Mouse (Mus musculus) myocyte (in vitro differentiated cells): Measurements from ENCODE around the gene Heatr4.

ENCODE experiments used
- MAX ChIP-seq: IDR thresholded peaks from one replicate; pipeline ENCODE4 v1.6.1; 2011; ENCODE audit warnings: low read depth, mild to moderate bottlenecking, control low read depth
- MYOG ChIP-seq, 3 experiments: IDR thresholded peaks; one replicate each; pipeline ENCODE4 v1.6.1; 2011; ENCODE audit warnings: control low read depth in 2 of 3, low read depth in 2 of 3, mild to moderate bottlenecking in 2 of 3; ENCODE audit not compliant: insufficient read length in 2 of 3, control insufficient read depth in 1 of 3, insufficient read depth in 1 of 3
- USF1 ChIP-seq: IDR thresholded peaks from one replicate; pipeline ENCODE4 v1.6.1; 2011; ENCODE audit warnings: low read depth, mild to moderate bottlenecking, control low read depth, moderate library complexity

DNA sequence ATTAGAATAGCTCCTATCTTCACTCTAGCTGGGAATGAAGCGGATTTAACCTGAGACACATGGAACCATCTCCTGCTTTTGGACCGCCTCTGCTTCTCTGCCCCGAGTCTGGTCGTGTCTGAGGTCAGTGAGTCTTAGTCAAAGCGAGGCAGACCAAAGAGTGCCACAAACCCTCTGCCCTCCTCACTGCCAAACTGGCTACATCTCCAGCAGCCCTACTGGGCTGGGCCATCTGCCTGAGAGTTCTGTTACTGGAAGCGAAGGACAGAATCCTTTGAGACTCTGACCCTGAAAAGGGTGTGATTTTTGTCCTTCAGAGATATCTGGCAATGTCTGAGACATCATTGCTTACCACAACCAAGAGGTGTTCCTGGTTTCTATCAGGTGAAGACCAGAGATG is 5.8 kb downstream of the Heatr4 start:
- no peak for TF ChIP-seq MYOG (IDR thresholded peaks at IDR 0.05; ENCODE audit: control insufficient read depth in 1 of 3, insufficient read depth in 1 of 3, insufficient read length in 2 of 3, low read depth in 2 of 3)
- TF ChIP-seq MAX: no peak
- TF ChIP-seq USF1: no peak
